Mouse (Mus musculus) T-cell, adult 66 days (primary cell): ENCODE measurements around the gene Neu2. TPM values are rescaled to one million over a fixed set of nuclear protein-coding genes. Genes with fewer than 3 reads are reported as not detected.

Experiments used
- total RNA-seq, 2 experiments: library from RNA; stranded (reverse); gene quantifications; 3 replicates in 1 of 2; 4 replicates in 1 of 2; pipeline ENCODE4 v1.2.4; 2023

Gene Neu2
- total RNA-seq: not detected

DNA sequence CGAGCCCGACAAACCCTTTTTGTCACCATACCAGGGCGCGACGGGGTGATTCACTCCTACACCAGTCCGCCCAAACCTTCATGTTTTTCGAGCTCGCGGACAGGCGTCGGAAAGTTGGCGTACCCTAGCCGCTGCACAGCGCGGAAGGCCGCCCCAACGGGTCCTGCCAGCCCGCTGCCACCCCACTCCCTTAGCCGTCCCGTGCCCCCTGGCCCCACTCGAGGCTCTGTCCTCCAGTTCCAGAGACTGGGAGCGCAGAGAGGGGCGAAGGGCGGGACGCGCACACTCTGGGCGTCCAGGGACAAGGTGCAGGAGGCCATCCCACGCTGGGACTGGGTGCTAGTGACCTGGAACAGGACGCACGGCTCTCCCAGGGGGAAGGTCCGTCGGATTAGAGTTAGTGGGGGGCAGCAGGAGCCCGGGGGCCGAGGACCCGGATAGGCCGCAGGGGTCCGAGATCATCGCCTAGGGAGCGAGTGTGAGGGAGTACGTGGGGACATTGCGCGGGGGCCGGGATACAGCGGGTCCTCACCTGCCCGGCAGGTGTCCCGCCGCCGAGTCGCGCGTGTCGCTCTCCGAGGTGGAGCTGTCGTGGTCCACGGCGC lies at the start of gene Neu2:
Gene Neu2, plus strand, starts transcription at position 329 of the 605 bp plus-strand sequence.

DNA sequence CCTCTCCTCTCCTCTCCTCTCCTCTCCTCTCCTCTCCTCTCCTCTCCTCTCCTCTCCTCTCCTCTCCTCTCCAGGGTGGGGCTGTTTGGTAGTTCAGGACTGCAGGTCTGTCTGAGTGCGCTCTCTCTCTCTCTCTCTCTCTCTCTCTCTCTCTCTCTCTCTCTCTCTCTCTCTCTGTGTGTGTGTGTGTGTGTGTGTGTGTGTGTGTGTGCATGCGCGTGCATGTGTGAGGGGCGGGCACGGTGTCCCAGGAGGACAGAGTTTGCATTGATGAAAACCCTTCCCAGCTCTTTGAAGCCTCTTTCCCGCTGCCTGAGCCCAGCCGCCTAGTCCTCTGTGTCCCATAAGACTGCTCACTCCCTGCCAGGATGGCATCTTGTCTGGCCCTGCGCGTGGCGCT lies 39.7 kb upstream of the Neu2 start, which contains the start of gene Snorc:
Gene Snorc, plus strand, starts transcription at position 301 of the 400 bp plus-strand sequence.

GRCm38 (mm10) chr1:87573800-87574215 lies 64.1 kb downstream of the Neu2 start, which contains the start of gene Ngef:
Gene Ngef, minus strand, starts transcription at chr1:87573870.

DNA sequence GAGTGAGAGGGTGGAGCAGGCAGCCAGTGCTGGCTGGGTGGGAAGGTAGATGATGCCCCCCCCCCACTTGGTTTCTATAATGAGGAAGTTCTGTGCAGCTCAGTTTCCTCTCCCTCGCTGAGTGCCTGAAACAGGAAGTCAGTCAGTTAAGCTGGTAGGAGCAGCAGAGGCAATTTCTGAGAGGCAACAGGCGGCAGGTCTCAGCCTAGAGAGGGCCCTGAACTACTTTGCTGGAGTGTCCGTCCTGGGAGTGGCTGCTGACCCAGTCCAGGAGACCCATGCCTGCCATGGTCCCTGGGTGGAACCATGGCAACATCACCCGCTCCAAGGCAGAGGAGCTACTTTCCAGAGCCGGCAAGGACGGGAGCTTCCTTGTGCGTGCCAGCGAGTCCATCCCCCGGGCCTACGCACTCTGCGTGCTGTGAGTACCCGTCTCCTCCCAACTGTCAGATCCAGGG lies 110.6 kb downstream of the Neu2 start, which contains the start of gene Inpp5d:
Gene Inpp5d, plus strand, starts transcription at position 102 of the 458 bp plus-strand sequence.

Other genes starting within 250 kb of the Neu2 start
- gene Efhd1, start 245.5 kb upstream of the Neu2 start, total RNA-seq: not detected
- gene Gigyf2, start 182.9 kb upstream of the Neu2 start, total RNA-seq: 100 to 1,000 TPM; 128 to 137 TPM
- not detected for gene Kcnj13, start 115.2 kb upstream of the Neu2 start, total RNA-seq
- gene Snorc, start 39.6 kb upstream of the Neu2 start, total RNA-seq: not detected
- not detected for gene Ngef, start 64.0 kb downstream of the Neu2 start, total RNA-seq
- gene Inpp5d, start 110.4 kb downstream of the Neu2 start, total RNA-seq: 100 to 1,000 TPM; 216 to 276 TPM
- gene Atg16l1, start 246.0 kb downstream of the Neu2 start, total RNA-seq: 100 to 1,000 TPM; 102 to 105 TPM